Mouse (Mus musculus) olfactory bulb, adult 2 months (tissue): ENCODE measurements at regions not wholly inside any gene's neighbourhood (a gene's known extent, or its start where the extent isn't known, plus 50 kb on each side); places are given as distances from the start of the nearest gene placed in this dataset.

Source experiments
- CTCF ChIP-seq: fragments of 200-500 bp; IDR thresholded peaks from 2 replicates; pipeline ENCODE4 v1.5.1; 2012; ENCODE audit warnings: low read depth, mild to moderate bottlenecking, low read length, moderate library complexity; ENCODE audit not compliant: insufficient read depth
- POLR2A ChIP-seq: fragments of 200-500 bp; IDR thresholded peaks from 2 replicates; pipeline ENCODE4 v1.6.1; 2012; ENCODE audit warnings: mild to moderate bottlenecking, low read depth, low read length, moderate library complexity; ENCODE audit not compliant: insufficient read depth

DNA sequence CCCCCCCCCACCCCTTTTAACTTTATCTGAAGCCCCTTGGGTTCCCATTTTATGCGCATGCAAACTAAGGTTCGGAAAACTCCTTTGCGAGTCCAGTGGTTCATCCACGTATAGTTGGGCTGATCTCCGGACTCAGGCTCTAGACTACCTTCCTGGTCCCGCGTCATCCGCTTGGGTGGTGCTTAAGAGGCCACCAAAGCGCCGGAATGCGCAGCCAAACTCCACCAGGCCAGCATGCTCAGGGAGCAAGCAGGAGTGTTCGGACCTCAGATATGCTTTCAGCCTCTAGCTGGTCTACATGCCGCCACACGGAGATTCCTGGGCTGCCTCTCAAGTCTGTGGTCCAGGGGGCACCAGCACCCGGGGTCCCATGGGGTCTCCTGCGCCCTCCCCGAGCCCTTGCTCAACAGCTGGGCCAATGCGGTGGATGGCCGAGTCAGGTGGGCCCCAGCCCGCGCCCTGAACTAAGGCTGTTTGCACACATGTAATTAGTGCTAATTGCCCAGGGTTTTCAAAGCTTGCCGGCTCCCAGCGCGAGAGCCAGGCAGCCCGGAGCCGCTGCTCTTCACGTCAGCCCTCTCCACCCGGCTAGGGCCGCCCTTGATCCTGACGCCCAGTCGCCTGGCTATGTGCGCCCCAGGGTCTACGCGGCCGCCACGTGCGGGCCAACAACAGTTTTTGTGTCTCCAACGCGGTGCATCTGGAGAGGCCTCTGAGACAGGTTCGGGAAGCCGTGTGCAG, 155.1 kb upstream of the Gm12830 start:
- no peak for TF ChIP-seq POLR2A
- no peak for TF ChIP-seq CTCF
